Mouse (Mus musculus): Measurements from ENCODE around the gene Rnf135. TPM values are rescaled to one million over a fixed set of nuclear protein-coding genes. Genes with fewer than 3 reads are reported as not detected.

The Rnf135 gene
- polyA plus RNA-seq (2015; fragmentation: Illumina TruSeq; extraction: RNeasy Lipid Tissue Mini Kit (QIAGEN cat#74804); ENCODE audit: insufficient read depth, low replicate concordance), result 16.9 TPM

DNA sequence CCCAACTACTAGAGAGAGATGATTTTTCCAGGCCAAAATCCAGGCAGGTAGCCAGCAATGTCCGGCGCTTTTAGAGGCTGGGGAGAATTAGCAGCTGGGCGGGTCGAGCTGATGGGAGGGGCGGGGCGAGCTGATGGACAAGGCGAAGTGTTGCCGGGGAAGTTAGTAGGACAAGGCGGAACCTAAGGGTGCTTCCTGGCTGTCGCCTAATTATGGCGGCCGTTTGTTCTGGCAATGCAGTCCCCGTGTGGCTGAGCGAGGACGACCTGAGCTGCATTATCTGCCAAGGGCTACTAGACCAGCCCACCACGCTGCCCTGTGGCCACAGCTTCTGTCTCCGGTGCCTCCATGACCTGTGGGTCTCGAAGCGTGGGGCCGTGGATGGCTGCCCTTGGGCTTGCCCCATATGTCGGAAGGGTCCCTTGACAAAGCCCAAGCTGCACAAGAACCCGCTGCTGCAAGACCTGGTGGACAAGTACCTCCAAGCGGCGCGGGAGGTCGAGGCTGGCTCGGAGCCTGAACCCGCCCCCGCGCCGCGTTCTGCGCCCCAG, at the start of gene Rnf135:
TSS of gene Rnf135 (plus strand) at position 147 of the 551 bp plus-strand sequence.

GRCm38 (mm10) chr11:80141825-80142521, 41.7 kb upstream of the Rnf135 start, which contains the start of gene Tefm:
Gene Tefm (minus strand): TSS chr11:80142175.

DNA sequence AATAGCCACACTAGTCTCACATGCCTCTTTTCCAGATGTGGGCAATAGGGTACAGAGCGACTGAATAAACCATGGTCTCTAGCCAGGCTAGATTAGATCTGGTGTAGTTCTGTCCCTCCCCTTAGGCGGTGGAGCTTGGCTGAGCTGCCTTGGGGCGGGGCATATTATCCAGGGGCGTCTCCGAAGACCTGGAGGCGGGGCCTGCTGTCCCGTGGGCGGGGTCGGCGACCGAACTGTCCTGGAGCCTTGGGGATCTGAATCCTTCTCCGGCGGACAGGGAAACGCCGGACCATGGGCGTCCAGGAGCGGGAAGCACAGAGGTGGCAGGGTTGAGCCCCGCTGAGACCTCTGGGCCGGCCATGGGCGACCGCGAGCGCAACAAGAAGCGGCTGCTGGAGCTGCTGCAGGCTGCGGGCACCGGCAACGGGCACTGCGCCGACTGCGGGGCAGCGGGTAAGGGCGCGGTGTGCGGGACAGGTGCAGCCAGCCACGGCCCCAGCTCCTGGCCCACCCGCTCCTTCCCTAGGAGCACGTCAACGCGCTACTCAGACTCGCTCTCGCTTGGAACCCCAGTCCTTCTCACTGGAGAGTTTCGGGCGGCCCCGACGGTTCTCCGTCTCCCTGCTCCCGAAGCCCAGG, 29.7 kb upstream of the Rnf135 start, which contains the start of gene Adap2:
TSS of gene Adap2 (plus strand) at position 249 of the 639 bp plus-strand sequence.

DNA sequence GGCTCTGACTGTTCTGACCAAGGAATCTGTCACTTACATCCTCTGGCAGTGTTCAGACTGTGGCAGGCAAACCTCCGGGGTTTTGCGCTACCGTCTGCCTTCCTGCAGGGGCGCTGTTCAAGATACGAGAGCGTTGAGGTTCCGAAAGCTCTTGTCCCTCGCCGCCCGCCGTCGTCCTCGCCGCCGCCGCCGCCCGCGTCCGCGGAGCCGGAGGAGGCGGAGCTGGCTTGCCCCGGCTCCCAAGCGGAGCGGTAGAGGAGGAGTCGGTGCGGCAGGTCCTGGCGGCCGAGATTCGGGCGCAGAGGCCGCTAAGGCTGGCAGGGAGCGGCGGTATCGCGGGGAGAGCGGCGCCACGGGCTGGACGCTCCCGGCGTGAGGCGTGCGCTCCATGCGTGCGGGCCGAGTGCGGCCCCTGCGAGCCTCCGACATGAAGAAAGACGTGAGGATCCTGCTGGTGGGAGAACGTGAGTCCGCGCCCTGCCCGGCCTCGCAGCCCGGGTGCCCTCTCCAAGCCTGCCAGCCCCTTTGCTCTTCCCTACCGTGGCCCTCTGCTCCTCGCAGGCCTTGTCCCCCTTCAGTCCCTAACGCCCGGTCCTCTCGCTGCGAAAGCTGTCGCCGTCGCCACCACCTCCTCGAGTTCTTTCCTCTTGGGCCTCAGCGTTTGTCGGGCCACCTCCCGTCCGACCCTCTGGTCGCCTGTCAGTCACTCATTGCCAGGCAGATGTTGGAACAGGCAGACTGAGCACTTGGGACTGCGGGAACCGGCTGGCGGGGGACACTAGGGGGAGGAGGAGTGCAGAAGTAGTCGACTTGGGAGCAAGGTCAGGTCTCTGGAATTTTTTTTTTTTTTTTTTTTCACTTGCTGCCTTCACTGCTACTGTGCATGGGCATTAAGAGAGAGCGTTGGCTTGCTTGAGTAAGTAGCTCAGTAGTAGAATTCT, 25.5 kb downstream of the Rnf135 start, which contains the start of gene Rhot1:
TSS of gene Rhot1 (plus strand) at position 160 of the 941 bp plus-strand sequence.

Other genes starting within 250 kb of the Rnf135 start
- 44.9 TPM for gene Utp6, start 221.5 kb upstream of the Rnf135 start, polyA plus RNA-seq (2015; fragmentation: Illumina TruSeq; extraction: RNeasy Lipid Tissue Mini Kit (QIAGEN cat#74804); ENCODE audit: insufficient read depth, low replicate concordance)
- gene Suz12, start 190.7 kb upstream of the Rnf135 start, polyA plus RNA-seq (2015; fragmentation: Illumina TruSeq; extraction: RNeasy Lipid Tissue Mini Kit (QIAGEN cat#74804); ENCODE audit: insufficient read depth, low replicate concordance), result 92.7 TPM
- gene Crlf3, start 102.9 kb upstream of the Rnf135 start, polyA plus RNA-seq (2015; fragmentation: Illumina TruSeq; extraction: RNeasy Lipid Tissue Mini Kit (QIAGEN cat#74804); ENCODE audit: insufficient read depth, low replicate concordance), result 242 TPM
- gene Atad5, start 94.5 kb upstream of the Rnf135 start, polyA plus RNA-seq (2015; fragmentation: Illumina TruSeq; extraction: RNeasy Lipid Tissue Mini Kit (QIAGEN cat#74804); ENCODE audit: insufficient read depth, low replicate concordance), result 10.3 TPM
- gene Tefm, start 41.7 kb upstream of the Rnf135 start, polyA plus RNA-seq (2015; fragmentation: Illumina TruSeq; extraction: RNeasy Lipid Tissue Mini Kit (QIAGEN cat#74804); ENCODE audit: insufficient read depth, low replicate concordance), result 14.5 TPM
- 27.5 TPM for gene Adap2, start 29.7 kb upstream of the Rnf135 start, polyA plus RNA-seq (2015; fragmentation: Illumina TruSeq; extraction: RNeasy Lipid Tissue Mini Kit (QIAGEN cat#74804); ENCODE audit: insufficient read depth, low replicate concordance)
- gene Rhot1, start 25.2 kb downstream of the Rnf135 start, polyA plus RNA-seq (2015; fragmentation: Illumina TruSeq; extraction: RNeasy Lipid Tissue Mini Kit (QIAGEN cat#74804); ENCODE audit: insufficient read depth, low replicate concordance), result 51.7 TPM
- 2.9 TPM for gene Rhbdl3, start 117.1 kb downstream of the Rnf135 start, polyA plus RNA-seq (2015; fragmentation: Illumina TruSeq; extraction: RNeasy Lipid Tissue Mini Kit (QIAGEN cat#74804); ENCODE audit: insufficient read depth, low replicate concordance)
- gene 5730455P16Rik, start 194.2 kb downstream of the Rnf135 start, polyA plus RNA-seq (2015; fragmentation: Illumina TruSeq; extraction: RNeasy Lipid Tissue Mini Kit (QIAGEN cat#74804); ENCODE audit: insufficient read depth, low replicate concordance), result 13.8 TPM
- gene Zfp207, start 199.4 kb downstream of the Rnf135 start, polyA plus RNA-seq (2015; fragmentation: Illumina TruSeq; extraction: RNeasy Lipid Tissue Mini Kit (QIAGEN cat#74804); ENCODE audit: insufficient read depth, low replicate concordance), result 307 TPM
- 101 TPM for gene Psmd11, start 244.8 kb downstream of the Rnf135 start, polyA plus RNA-seq (2015; fragmentation: Illumina TruSeq; extraction: RNeasy Lipid Tissue Mini Kit (QIAGEN cat#74804); ENCODE audit: insufficient read depth, low replicate concordance)